Comparison of ENCODE assay signal across 13 mouse cellular contexts in the genomic region with DNA sequence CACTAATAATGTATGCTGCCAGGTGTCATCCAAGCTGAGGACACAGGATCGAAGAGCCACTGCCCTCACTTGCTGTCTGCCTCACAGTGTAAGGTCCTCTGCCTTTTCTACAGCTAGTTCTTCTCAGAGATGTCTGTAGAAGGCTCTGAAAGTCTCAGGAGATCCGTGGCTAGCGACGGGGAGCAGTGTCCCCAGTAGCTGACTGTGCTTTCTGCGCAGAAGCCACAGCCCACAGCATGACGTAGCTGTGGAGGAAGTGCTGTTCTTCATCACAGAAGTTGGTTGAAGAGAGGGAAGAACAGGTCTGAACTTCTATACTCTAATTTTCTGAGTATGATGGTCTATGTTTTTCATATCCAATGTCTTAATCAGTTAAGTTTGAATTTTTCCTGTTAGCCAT. TPM values are rescaled to one million over a fixed set of nuclear protein-coding genes. Genes with fewer than 3 reads are reported as not detected.
DNase-seq lines count a peak whose midpoint lies in the region; ATAC-seq and TF ChIP-seq lines count a peak whose summit lies in the region.
"Had no signal": no experiment of that assay in that cellular context is flagged by ENCODE, and none has a peak within 500 bp of the region (broad histone marks: within the 10 kb centered on the region; RNA-seq: fewer than 3 reads in every experiment).

No protein-coding gene starts in this region.

- DNase-seq in gastrocnemius, adult 2 months, result peak; percentile 25
- no peak for DNase-seq in gastrocnemius, postnatal 4 days (ENCODE audit: low spot score in 2 of 2)
- DNase-seq in liver, postnatal 0 days, result peak; percentile 36
- peak; percentile 26 to 37 for DNase-seq in thymus, adult 18-20 months
- no peak for DNase-seq in ovary, adult 18-20 months (ENCODE audit: low spot score)
- no peak for DNase-seq in layer of hippocampus, postnatal 10 days (ENCODE audit: low spot score in 2 of 2)
- no peak for DNase-seq in kidney, adult 18-20 months
- DNase-seq: right cerebral cortex, postnatal 14 days had no signal

- no peaks in the 10 kb centered on the region for H3K36me3 ChIP-seq in liver, postnatal 0 days (replicated peaks; ENCODE audit: insufficient read depth, low read length)

- no peak for TF ChIP-seq CTCF in gastrocnemius, adult 2 months (IDR thresholded peaks at IDR 0.05)
- TF ChIP-seq CTCF in liver, postnatal 0 days (IDR thresholded peaks at IDR 0.05; ENCODE audit: low read depth), result no peak

- peak overlapping the region; percentile 41 for H3K4me2 ChIP-seq in liver, postnatal 0 days (ENCODE audit: low read depth, low read length)

- intact Hi-C loops in gastrocnemius, adult 2 months (cut with DNase I), result loop anchor here (5.0 kb wide), 1 partner anchor 667 kb away; no protein-coding TSS in a partner anchor

- 44% methylated on average over 6 of the region's 6 CpGs for WGBS in liver, postnatal 0 days (ENCODE audit: insufficient replicate concordance)

- no peaks in the 10 kb centered on the region for H3K27me3 ChIP-seq in liver, postnatal 0 days (ENCODE audit: insufficient read depth, low read length)

- H3K9ac ChIP-seq in liver, postnatal 0 days (replicated peaks), result no peak overlapping the region

- no peak for TF ChIP-seq EP300 in liver, postnatal 0 days (IDR thresholded peaks at IDR 0.05; ENCODE audit: low read depth)

- ATAC-seq in activated CD4-positive, CD25-positive, alpha-beta regulatory T cell, adult 4 months, result peak; percentile 49
- ATAC-seq in liver, postnatal 0 days, result no peak
- ATAC-seq: forebrain, embryonic 16.5 days; hindbrain, embryonic 16.5 days had no signal

- no peaks in the 10 kb centered on the region for H3K9me3 ChIP-seq in liver, postnatal 0 days (ENCODE audit: low read length)

- no peak overlapping the region for H3K27ac ChIP-seq in gastrocnemius, adult 2 months
- H3K27ac ChIP-seq in liver, postnatal 0 days (ENCODE audit: low read depth), result no peak overlapping the region

- peaks cover 16% of the 10 kb centered on the region for H3K4me1 ChIP-seq in liver, postnatal 0 days (ENCODE audit: insufficient read depth)

- H3K4me3 ChIP-seq in gastrocnemius, adult 2 months, result no peak overlapping the region
- H3K4me3 ChIP-seq in liver, postnatal 0 days (ENCODE audit: low read depth, low read length), result no peak overlapping the region

RNA-seq across cellular contexts. Expression of gene Mtmr6, which starts 4.3 kb away (rescaled TPM):
- 10 to 100 TPM; 43.7 to 46.3 TPM for total RNA-seq in gastrocnemius, adult 2 months (2021)
- 10 to 100 TPM; 30.8 to 33.8 TPM for total RNA-seq in gastrocnemius, postnatal 4 days (2021)
- 10 to 100 TPM; 49.0 to 50.5 TPM for polyA plus RNA-seq in activated CD4-positive, CD25-positive, alpha-beta regulatory T cell, adult 4 months (2017; shearing (Covaris generic))
- polyA plus RNA-seq in liver, postnatal 0 days (2015; fragmentation: Nextera tagmentation; extraction: Ambion mirVana), result 8.8 and 9.4 TPM in 2 replicates
- 10 to 100 TPM; 89.7 to 98.9 TPM for total RNA-seq in layer of hippocampus, postnatal 10 days (2021)

RNA-seq across cellular contexts. Expression of gene Gm49336, which starts 18.0 kb away (rescaled TPM):
- 10 to 100 TPM; 32.9 to 34.3 TPM for total RNA-seq in gastrocnemius, adult 2 months (2021)
- total RNA-seq in gastrocnemius, postnatal 4 days (2021), result 10 to 100 TPM; 37.4 to 45.4 TPM
- 10 to 100 TPM; 14.6 to 20.1 TPM for polyA plus RNA-seq in activated CD4-positive, CD25-positive, alpha-beta regulatory T cell, adult 4 months (2017; shearing (Covaris generic))
- 10.8 and 13.2 TPM in 2 replicates for polyA plus RNA-seq in liver, postnatal 0 days (2015; fragmentation: Nextera tagmentation; extraction: Ambion mirVana)
- total RNA-seq in layer of hippocampus, postnatal 10 days (2021), result 100 to 1,000 TPM in 1 of 2 experiments, 10 to 100 TPM in 1; 98.5 to 110 TPM

RNA-seq across cellular contexts. Expression of gene Nupl1, which starts 18.1 kb away (rescaled TPM):
- total RNA-seq in gastrocnemius, adult 2 months (2021), result not detected
- total RNA-seq in gastrocnemius, postnatal 4 days (2021), result not detected
- under 1 TPM; 0.09 to 0.20 TPM for polyA plus RNA-seq in activated CD4-positive, CD25-positive, alpha-beta regulatory T cell, adult 4 months (2017; shearing (Covaris generic))
- polyA plus RNA-seq in liver, postnatal 0 days (2015; fragmentation: Nextera tagmentation; extraction: Ambion mirVana), result not detected in 2 replicates
- total RNA-seq in layer of hippocampus, postnatal 10 days (2021), result under 1 TPM; 0.16 TPM
- total RNA-seq: heart, adult 18-20 months had no signal
- polyA plus RNA-seq: embryonic facial prominence, embryonic 11.5 days had no signal

Comparison
In these comparisons a context has a peak if more than half of its experiments do, and no peak if none do; other contexts are left out.
1. DNase-seq: peak in gastrocnemius, adult 2 months (single experiment), liver, postnatal 0 days (single experiment) and thymus, adult 18-20 months (2 of 2); none in gastrocnemius, postnatal 4 days (0 of 2), ovary, adult 18-20 months (single experiment), layer of hippocampus, postnatal 10 days (0 of 2) and kidney, adult 18-20 months (single experiment).